Mouse (Mus musculus) hindbrain, embryonic 13.5 days (tissue): Measurements from ENCODE around the gene Nell2. TPM values are rescaled to one million over a fixed set of nuclear protein-coding genes. Genes with fewer than 3 reads are reported as not detected.

ENCODE experiments used
- ATAC-seq: fragments of 200-750 bp; cut with Nextera tagmentation; 2 replicates; pipeline ENCODE4 v1.8.0; 2017; ENCODE audit warnings: moderate TSS enrichment; ENCODE audit not compliant: low FRiP score
- H3K27ac ChIP-seq: fragments of 300-500 bp; sonication (generic); 2 replicates; pipeline ENCODE4 v1.5.1; 2015; ENCODE audit warnings: inconsistent platforms, mild to moderate bottlenecking, moderate library complexity
- H3K27me3 ChIP-seq: fragments of 300-500 bp; sonication (generic); 2 replicates; pipeline ENCODE4 v1.6.1; 2015; ENCODE audit warnings: mild to moderate bottlenecking, inconsistent platforms
- H3K36me3 ChIP-seq: fragments of 300-500 bp; sonication (generic); 2 replicates; pipeline ENCODE4 v1.6.1; 2015; ENCODE audit warnings: mild to moderate bottlenecking, inconsistent platforms
- H3K4me1 ChIP-seq: fragments of 300-500 bp; sonication (generic); replicated peaks from 2 replicates; pipeline ENCODE4 v1.6.1; 2015; ENCODE audit warnings: inconsistent platforms
- H3K4me2 ChIP-seq: fragments of 300-500 bp; sonication (generic); 2 replicates; pipeline ENCODE4 v1.6.1; 2015; ENCODE audit warnings: inconsistent platforms, mild to moderate bottlenecking, moderate library complexity
- H3K4me3 ChIP-seq: fragments of 300-500 bp; sonication (generic); 2 replicates; pipeline ENCODE4 v1.5.1; 2015; ENCODE audit warnings: mild to moderate bottlenecking, inconsistent platforms
- H3K9ac ChIP-seq: fragments of 300-500 bp; sonication (generic); 2 replicates; pipeline ENCODE4 v1.6.1; 2015; ENCODE audit warnings: mild to moderate bottlenecking, inconsistent platforms
- H3K9me3 ChIP-seq: fragments of 300-500 bp; sonication (generic); 2 replicates; pipeline ENCODE4 v1.6.1; 2016; ENCODE audit warnings: inconsistent platforms
- WGBS: fragments of 180-500 bp; shearing (Covaris S2); methylation state at CpG from one replicate; pipeline ENCODE4 v1.1.7; 2015; 5-methylcytosine and 5-hydroxymethylcytosine counted together
- polyA plus RNA-seq: library from polyadenylated mRNA; unstranded; fragments of >200 nt; fragmentation: Nextera tagmentation; extraction: Ambion mirVana; gene quantifications from 2 replicates; pipeline ENCODE4 v1.2.1, GENCODE M21; 2015

Gene Nell2
- polyA plus RNA-seq, 1 experiment from 2014 or later: 171 TPM

DNA sequence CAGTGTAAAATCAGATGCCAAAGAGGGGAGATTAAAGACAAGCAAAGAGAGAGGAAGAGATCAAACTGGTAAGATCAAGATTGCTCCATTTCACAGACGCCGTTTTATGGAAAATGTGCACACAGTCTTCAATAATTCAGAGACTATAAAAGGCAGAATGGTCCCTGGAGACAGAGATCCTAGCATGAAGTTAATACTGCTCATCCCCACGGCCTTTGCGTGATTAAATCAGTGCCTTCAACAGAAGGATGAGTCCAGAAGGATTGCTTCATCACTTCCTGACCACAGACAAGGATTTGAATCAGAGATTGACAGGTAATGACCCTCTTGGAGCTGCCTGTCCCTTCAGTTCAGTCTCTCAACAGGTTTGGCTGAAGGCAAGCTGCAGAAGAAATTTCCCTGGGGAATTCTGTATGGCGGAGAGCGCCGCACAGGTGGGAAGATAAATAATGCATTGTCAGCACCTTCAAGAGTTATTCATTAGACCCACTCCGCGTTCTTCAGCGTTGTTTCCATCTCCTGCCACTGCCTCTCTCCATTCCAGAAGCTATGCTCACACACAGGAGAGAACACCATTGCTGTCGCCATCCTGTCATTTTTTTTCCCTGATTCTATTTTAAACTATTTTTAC lies 118.0 kb downstream of the Nell2 start:
- peak overlapping the region; percentile 40; the same call in 1 of the 2 replicates for H3K27ac ChIP-seq
- H3K9me3 ChIP-seq: no peaks in the 10 kb centered on the region
- 69% methylated on average over 11 of the region's 11 CpGs for WGBS
- H3K4me3 ChIP-seq: no peak overlapping the region
- ATAC-seq: no peak
- peaks cover 19% of the 10 kb centered on the region for H3K4me1 ChIP-seq
- H3K4me2 ChIP-seq: no peak overlapping the region
- H3K9ac ChIP-seq: no peak overlapping the region
- no peaks in the 10 kb centered on the region for H3K27me3 ChIP-seq
- H3K36me3 ChIP-seq: no peaks in the 10 kb centered on the region

DNA sequence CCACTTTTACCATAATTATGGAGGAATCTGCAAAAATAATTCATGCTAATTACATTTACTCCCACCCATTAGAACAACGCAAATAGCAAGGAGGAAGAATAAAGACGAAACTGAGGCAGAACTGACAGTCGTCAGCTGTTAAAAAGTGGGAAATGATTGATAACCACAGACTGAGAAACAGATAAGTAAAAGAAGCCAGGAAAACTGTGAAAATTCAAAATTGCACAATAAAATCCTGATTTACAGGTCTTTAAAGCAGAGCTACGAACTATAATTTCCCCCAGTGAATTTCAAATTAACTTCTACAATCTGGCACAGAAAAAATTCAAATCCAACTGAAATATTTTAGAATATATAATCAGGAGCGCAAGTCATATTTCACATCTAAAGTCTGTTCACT lies 138.0 kb downstream of the Nell2 start:
- H3K27me3 ChIP-seq: no peaks in the 10 kb centered on the region
- H3K4me2 ChIP-seq: no peak overlapping the region
- H3K9ac ChIP-seq: no peak overlapping the region
- 84% methylated on average over 5 of the region's 5 CpGs for WGBS
- 0 out of 2 replicates have a peak, but pooled peaks cover 3% of the 10 kb centered on the region for H3K4me1 ChIP-seq
- no peak overlapping the region for H3K4me3 ChIP-seq
- no peak overlapping the region for H3K27ac ChIP-seq
- no peak for ATAC-seq
- no peaks in the 10 kb centered on the region for H3K36me3 ChIP-seq
- no peaks in the 10 kb centered on the region for H3K9me3 ChIP-seq

DNA sequence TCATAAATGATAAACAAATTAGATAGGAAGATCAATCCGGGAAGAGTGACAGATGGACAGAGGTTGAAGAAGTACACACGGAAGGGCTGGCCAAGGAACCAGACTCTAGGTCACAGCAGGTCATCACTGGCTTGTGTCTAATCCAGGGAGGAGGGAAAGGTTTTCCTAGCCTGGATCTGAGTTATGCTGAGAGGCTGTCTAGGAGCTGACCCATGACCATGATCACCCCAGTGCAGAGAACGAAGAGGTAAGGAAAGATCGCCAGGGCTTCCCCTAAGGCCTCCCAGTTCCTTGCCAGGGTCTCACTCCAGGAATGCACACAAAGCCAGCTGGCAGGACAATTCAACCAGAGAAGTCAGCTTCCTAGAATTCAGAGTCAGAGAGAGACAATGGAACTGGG lies 139.4 kb downstream of the Nell2 start:
- ATAC-seq: no peak
- Histone ChIP-seq H3K9ac (no peak overlapping the region), H3K36me3 (peaks cover 9% of the 10 kb centered on the region), H3K27me3 (no peaks in the 10 kb centered on the region), H3K9me3 (no peaks in the 10 kb centered on the region), H3K27ac (no peak overlapping the region), H3K4me1 (no peaks in the 10 kb centered on the region), H3K4me2 (no peak overlapping the region), H3K4me3 (no peak overlapping the region)
- WGBS: 75% methylated on average over 4 of the region's 4 CpGs

DNA sequence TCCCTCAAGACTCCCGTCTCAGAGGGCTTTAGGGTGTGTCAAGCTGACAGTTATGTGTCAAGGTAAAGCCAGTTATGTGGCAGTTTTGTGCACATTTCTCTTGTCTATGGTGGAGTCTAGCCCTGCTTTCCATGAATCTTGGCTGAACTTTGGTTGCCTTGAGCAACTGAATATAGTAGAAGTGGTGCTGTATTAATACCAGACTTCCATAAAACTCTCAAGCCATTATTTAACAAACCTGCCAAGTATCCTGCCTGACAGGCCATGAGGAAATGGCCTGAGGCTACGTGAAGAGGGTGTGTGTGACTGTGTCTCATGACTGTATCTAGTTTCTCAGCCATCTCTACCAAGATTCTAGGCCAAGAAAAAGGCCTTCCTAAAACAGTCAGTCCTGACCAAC lies 147.5 kb downstream of the Nell2 start:
- H3K4me2 ChIP-seq: no peak overlapping the region
- no peaks in the 10 kb centered on the region for H3K27me3 ChIP-seq
- H3K9ac ChIP-seq: no peak overlapping the region
- H3K4me1 ChIP-seq: no peaks in the 10 kb centered on the region
- no peaks in the 10 kb centered on the region for H3K9me3 ChIP-seq
- 80% methylated on average over 2 of the region's 2 CpGs for WGBS
- H3K36me3 ChIP-seq: peaks cover 50% of the 10 kb centered on the region
- H3K27ac ChIP-seq: no peak overlapping the region
- H3K4me3 ChIP-seq: no peak overlapping the region
- no peak for ATAC-seq

DNA sequence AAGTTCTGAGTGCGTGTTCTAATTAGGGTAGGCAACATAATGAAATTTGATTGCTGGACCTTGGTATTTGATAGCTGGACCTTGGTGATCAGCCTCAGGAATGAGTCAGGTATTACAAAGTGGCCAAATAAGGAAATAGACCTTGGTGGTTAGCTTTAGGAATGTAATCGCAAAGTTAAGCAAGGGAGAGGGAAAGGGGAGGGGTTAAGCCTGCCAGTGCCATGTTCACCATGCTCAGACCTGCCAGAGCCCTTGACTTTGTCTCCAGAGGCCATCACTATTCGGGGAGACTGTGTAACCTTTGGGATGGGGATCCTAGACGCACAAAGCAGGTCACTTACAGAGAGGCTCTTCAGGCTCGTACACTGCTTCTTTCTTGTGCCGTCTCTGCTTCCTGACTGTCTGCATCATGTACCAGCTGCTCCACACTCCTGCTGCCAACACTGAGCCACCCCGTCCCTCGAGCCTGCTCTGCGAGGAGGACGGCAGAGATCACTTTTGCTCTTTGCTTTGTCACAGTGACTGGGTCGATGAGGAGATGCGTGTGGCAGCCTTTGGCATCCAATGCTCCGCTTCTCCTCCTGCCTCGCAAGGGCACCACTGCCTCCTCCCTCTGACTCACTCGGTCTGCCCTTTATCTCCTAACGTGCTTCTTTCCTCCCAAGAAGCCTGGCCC lies 157.5 kb downstream of the Nell2 start:
- 70% methylated on average over 16 of the region's 16 CpGs for WGBS
- H3K36me3 ChIP-seq: no peaks in the 10 kb centered on the region
- H3K4me2 ChIP-seq: no peak overlapping the region
- H3K4me3 ChIP-seq: no peak overlapping the region
- ATAC-seq: no peak
- peak overlapping the region; percentile 69 for H3K27ac ChIP-seq
- no peaks in the 10 kb centered on the region for H3K27me3 ChIP-seq
- H3K9ac ChIP-seq: no peak overlapping the region
- peaks cover 14% of the 10 kb centered on the region for H3K4me1 ChIP-seq
- no peaks in the 10 kb centered on the region for H3K9me3 ChIP-seq

DNA sequence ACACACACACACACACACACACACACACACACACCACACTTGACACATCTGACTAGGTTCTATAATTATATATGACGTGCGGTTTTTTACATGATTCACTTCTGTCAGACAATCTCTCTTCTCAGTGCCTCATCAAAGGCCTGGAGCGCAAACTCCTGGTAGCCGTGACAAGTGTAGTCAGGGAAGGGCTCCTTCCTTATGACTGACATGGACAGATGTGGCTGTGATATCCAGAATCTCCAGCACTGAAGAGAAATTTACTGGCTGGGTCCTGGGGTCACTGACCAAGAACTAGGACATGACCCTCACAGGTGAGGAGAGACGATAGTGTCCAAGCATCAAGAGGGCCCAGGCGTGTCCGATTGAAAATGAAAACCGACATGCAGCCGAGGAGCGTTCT lies 160.2 kb downstream of the Nell2 start:
- peaks cover 10% of the 10 kb centered on the region for H3K4me1 ChIP-seq
- H3K9me3 ChIP-seq: no peaks in the 10 kb centered on the region
- no peak for ATAC-seq
- no peaks in the 10 kb centered on the region for H3K27me3 ChIP-seq
- no peaks in the 10 kb centered on the region for H3K36me3 ChIP-seq
- H3K4me3 ChIP-seq: no peak overlapping the region
- H3K9ac ChIP-seq: no peak overlapping the region
- 90% methylated on average over 10 of the region's 10 CpGs for WGBS
- no peak overlapping the region for H3K4me2 ChIP-seq
- H3K27ac ChIP-seq: no peak overlapping the region

DNA sequence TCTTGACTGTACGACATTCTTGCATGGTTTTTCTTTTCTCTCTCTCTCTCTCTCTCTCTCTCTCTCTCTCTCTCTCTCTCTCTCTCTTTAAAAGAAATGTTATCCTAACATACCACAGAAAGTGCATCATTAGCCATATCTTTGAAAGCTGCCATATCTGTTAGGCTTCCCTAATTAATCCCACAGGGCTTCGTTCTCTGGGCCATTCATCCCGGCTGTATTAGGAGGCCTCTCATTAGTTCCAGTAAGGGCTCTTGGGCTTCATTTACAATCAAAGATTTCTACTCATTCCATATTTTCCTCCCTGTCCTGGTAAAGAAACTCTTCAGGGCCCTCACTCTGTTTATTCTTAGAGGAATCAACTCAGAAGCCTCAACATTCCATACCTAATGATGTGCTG lies 161.9 kb downstream of the Nell2 start:
- 58% methylated on average over 3 of the region's 3 CpGs for WGBS
- ATAC-seq: no peak
- H3K4me1 ChIP-seq: peaks cover 10% of the 10 kb centered on the region
- no peaks in the 10 kb centered on the region for H3K36me3 ChIP-seq
- H3K4me3 ChIP-seq: no peak overlapping the region
- H3K4me2 ChIP-seq: no peak overlapping the region
- H3K9ac ChIP-seq: no peak overlapping the region
- peak overlapping the region; percentile 30; the same call in 1 of the 2 replicates for H3K27ac ChIP-seq
- no peaks in the 10 kb centered on the region for H3K9me3 ChIP-seq
- H3K27me3 ChIP-seq: no peaks in the 10 kb centered on the region

DNA sequence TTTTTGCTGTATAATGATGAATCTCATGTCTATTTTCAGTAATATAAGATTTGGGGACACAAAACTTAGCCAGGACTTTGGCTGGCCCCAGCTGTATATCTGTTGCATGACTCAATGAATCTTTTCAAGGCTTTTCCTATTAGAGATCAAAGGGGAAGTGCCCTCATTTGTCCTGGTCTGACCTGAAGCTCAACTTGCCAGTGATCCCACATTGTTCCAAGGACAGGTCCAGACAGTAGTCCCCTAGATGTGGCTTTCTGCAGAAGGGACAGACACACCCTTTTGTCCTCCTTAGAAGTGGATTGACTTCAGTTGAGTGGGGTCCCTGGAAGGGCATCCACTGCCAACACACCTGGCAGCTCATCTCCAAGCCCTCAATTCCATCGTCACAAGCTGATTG lies 173.6 kb downstream of the Nell2 start:
- no peak for ATAC-seq

DNA sequence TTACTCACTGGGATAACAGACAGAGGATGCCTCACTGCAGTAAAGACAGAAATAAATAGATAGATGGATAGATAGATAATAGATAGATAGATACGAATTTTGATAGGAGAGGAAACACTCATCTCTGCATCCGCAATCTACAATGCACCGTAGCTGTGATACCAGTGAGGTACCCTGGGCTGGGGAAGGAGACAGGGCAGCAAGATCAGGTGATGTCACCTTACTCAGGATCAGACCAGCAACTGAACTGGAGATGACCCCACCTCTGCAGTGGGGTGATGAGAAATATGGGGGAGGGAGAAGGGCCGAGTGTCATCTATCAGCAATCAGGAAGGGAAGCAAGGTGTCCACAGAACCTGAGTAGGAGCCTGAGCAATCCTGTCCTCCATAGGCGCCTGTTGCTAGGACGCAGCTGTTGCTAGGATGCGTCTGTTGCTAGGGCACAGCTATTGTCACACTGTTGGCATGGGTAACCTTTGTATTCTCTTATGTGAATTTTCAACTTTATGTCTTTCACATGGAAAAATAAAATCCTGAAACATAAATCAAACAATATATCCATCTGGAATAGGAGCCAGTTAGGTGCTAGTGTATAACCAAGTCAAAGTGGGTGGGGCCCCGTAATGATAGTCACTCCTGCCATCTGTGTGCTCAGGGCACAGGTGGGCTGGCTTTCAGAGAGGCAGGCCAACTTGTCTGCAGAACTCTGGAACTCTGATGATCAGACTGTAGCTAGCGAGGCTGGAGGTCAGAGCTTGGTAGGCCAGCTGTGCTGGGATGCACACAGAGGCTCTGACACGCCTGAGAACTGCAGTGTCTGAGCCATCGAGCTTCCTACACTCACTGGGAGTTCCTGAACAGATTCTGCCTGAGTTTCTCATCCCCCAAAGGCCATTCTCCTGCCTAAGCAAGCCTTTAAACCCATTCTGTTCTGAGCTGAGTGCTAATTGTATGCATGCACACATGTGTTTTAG lies 193.7 kb downstream of the Nell2 start:
- H3K36me3 ChIP-seq: no peaks in the 10 kb centered on the region
- no peak overlapping the region for H3K9ac ChIP-seq
- no peak; the same call in 1 of the 2 replicates for ATAC-seq
- H3K4me1 ChIP-seq: peaks cover 30% of the 10 kb centered on the region
- H3K4me2 ChIP-seq: no peak overlapping the region
- 63% methylated on average over 11 of the region's 11 CpGs for WGBS
- H3K27me3 ChIP-seq: no peaks in the 10 kb centered on the region
- no peaks in the 10 kb centered on the region for H3K9me3 ChIP-seq
- no peak overlapping the region for H3K4me3 ChIP-seq
- H3K27ac ChIP-seq: peak overlapping the region; percentile 60

More for the DNA sequence above, 173.6 kb downstream of the Nell2 start:
- no peak overlapping the region for H3K4me3 ChIP-seq
- no peak overlapping the region for H3K4me2 ChIP-seq
- no peaks in the 10 kb centered on the region for H3K27me3 ChIP-seq
- H3K36me3 ChIP-seq: peaks cover 13% of the 10 kb centered on the region
- H3K4me1 ChIP-seq: peaks cover 13% of the 10 kb centered on the region; the same call in 1 of the 2 replicates
- WGBS: 53% methylated on average over 1 of the region's 1 CpGs
- H3K27ac ChIP-seq: no peak overlapping the region
- no peaks in the 10 kb centered on the region for H3K9me3 ChIP-seq
- no peak overlapping the region for H3K9ac ChIP-seq

DNA sequence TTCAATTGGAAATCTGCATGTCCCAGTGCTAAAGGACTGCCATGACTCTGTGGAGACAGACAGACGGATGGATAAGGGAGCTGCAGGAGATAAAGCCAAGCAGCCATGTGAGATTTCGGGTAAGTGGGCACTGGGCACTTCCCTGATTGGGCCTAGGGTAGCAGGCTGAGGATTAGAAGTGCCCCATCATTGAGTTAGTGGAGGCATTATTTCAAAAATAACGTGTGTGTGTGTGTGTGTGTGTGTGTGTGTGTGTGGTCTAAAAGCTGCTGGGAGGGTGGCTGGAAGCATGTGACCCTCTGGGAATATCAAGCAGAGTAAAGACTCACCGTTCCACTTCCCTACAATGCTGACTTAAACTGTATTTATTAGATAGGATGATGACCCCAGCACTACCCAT lies 195.1 kb downstream of the Nell2 start:
- Histone ChIP-seq H3K9ac (no peak overlapping the region), H3K27me3 (no peaks in the 10 kb centered on the region), H3K4me1 (peaks cover 30% of the 10 kb centered on the region), H3K36me3 (no peaks in the 10 kb centered on the region), H3K4me2 (no peak overlapping the region), H3K27ac (no peak overlapping the region), H3K4me3 (no peak overlapping the region), H3K9me3 (no peaks in the 10 kb centered on the region)
- WGBS: 65% methylated on average over 4 of the region's 4 CpGs
- no peak for ATAC-seq

DNA sequence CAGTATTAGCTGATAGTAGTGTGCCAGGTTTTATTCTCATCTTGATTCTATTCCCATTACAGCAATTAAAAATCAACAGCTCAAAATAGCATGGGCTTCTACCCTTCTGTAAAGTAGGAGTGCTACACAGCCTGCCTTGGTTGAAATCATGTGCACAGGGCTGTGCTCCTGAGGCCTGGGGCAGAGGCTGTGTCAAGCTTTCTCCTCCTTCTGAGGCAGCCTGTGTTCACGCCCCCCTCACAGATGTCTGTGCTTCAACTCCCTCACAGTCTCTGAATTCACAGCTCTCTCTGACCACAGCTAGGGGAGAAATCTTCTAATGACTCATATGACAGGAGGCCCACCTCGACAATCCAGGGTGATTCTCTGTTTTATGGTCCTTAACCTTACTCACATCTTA lies 197.4 kb downstream of the Nell2 start:
- 85% methylated on average over 2 of the region's 2 CpGs for WGBS
- H3K9me3 ChIP-seq: no peaks in the 10 kb centered on the region
- H3K4me1 ChIP-seq: peaks cover 28% of the 10 kb centered on the region
- ATAC-seq: no peak
- H3K27ac ChIP-seq: no peak overlapping the region
- H3K36me3 ChIP-seq: peaks cover 4% of the 10 kb centered on the region; the same call in 1 of the 2 replicates
- H3K9ac ChIP-seq: no peak overlapping the region
- H3K4me3 ChIP-seq: no peak overlapping the region
- no peaks in the 10 kb centered on the region for H3K27me3 ChIP-seq
- H3K4me2 ChIP-seq: no peak overlapping the region

DNA sequence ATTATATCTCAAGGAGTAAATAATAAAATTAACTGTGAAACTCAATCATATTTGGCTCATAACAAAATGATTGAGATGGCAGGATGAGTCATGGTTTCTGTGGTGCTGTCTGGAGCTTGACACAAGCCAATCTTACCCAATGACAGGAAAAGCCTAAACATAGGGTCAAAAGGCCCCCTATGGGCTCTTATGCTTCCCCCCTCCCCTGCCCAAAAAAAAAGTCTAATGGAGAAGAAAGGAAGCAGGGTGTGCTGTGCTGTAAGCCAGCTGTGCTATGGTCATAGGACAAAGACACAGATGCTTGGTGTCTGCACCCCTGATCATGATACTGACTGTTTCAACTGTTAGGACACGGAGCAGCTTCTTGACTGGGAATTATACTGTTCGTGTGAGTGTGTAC lies 205.6 kb downstream of the Nell2 start:
- Histone ChIP-seq H3K4me2 (no peak overlapping the region), H3K27ac (no peak overlapping the region), H3K9me3 (no peaks in the 10 kb centered on the region), H3K27me3 (no peaks in the 10 kb centered on the region), H3K9ac (no peak overlapping the region), H3K4me1 (no peaks in the 10 kb centered on the region), H3K4me3 (no peak overlapping the region), H3K36me3 (peaks cover 4% of the 10 kb centered on the region; the same call in 1 of the 2 replicates)
- no peak for ATAC-seq
- WGBS: 98% methylated on average over 2 of the region's 2 CpGs
